Mouse (Mus musculus) fibroblast of lung, adult 2 months (primary cell): Measurements from ENCODE around the gene Gm13101.
"Not testable (repeated sequence)": the region's sequence is repeated elsewhere in the genome, so short reads cannot be mapped to it uniquely, and the experiment has no call there.

Experiments
- DNase-seq: peaks from one replicate; pipeline ENCODE4 v3.0.0-alpha.2; 2011; ENCODE audit warnings: low read depth

Gene Gm13101

DNA sequence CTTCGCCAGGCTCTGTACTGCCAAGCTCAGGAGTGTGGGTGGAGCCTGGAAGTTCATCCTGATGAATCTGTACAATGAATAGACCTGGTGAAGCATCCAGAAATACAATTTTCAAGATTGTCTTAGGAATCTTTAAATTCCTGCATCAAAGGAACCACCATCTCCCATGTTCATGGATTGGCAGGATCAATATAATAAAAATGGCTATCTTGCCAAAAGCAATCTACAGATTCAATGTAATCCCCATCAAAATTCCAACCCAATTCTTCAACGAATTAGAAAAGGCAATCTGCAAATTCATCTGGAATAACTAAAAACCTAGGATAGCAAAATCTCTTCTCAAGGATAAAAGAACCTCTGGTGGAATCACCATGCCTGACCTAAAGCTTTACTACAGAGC lies at the start of gene Gm13101:
Gene Gm13101 (minus strand): TSS at position 101 of the 400 bp plus-strand sequence.
- not testable (repeated sequence) for DNase-seq

DNA sequence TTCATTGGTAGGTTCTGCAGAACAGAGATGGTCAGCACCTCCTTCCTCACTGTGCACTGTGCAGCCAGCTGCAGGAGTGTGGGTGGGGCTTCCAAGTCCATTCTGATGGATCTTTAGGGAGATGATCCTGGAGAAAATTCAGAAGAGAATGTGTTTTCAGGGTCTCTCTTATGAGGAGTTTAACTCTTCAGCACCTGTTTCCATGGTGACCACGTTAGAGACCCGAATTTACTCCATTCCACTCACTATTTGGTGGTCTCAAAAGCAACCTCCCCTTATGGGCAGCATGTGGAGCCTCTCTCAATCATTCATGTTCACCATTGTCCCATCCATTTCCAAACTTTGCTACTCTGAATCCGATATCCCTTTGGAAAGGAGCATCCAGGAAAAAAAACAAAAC lies 27.5 kb upstream of the Gm13101 start, which contains the start of gene Pramef17:
Gene Pramef17 (minus strand): TSS at position 101 of the 400 bp plus-strand sequence.
- DNase-seq, result not testable (repeated sequence)

DNA sequence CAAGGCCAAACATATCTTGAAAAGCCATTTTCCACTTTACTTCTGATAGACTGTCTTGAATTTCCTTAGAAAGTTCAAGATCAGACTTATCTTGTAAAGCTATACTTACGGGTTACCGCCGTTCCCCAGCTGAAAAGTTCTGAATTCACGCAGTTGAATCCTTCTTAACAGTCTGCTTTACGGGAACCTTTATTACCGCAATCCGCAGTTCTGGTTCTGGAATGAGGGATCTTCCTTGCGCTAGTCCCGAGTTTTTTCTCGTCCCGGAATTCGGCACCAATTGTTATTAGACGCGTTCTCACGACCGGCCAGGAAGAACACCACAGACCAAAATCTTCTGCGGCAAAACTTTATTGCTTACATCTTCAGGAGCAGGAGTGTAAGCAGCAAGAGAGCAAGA lies 21.4 kb upstream of the Gm13101 start:
- DNase-seq, result not testable (repeated sequence)

DNA sequence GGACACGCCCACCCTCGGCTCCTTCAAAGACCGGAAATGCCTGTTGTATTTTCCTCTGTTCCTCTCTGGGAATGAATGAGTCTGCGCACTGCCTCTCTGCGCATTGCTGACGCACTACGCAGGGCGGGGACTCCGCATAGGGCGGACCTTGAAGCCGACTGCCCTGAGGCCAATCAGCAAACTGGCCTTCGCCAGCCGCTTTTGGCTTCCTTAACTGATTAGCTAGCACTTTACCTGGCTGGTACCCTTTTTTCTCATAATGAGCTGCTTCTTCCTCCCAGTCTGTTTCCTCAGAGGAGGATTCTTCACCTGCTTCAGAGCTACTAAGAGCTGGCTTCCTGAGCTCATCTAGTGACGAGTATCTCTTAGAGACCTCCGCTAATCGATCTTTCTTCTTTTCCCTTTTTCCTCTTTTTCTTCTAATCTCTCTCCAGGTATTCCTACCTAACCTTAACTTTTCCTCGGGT lies 20.8 kb upstream of the Gm13101 start:
- DNase-seq, result not testable (repeated sequence)

DNA sequence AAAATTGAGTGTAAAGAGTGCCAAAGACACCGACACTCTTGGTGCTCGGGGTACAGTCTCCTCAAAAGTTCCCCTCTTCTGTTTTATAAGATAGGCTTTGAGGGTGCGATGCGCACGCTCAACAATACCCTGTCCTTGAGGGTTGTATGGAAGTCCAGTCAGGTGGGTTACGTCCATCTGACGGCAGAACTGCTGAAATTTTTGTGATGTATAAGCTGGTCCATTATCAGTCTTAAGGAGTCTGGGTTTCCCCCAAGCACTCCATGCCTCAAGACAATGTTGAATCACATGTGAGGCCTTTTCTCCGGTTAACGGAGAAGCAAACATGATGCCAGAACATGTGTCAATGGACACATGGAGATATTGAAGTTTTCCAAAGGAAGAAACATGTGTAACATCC lies 19.0 kb upstream of the Gm13101 start:
- DNase-seq, result not testable (repeated sequence)

DNA sequence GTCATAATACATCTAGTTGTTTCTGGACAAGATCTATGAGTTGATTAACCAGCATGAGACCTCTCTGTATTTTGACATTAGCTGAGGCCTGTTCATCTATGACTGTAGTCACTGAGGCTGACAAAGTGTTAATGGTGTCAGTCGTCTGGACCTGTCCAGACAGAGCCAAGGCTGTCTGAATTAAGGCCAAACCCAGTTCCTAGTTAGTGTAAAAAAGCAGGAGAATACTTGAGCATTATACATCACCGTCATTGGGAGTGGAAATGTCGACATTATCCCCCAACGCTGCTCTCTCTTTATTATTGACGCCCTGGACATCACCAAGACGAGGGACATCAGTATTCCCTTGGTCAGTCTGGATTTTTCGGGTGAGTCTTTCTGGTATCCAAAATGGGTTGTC lies 18.4 kb upstream of the Gm13101 start:
- DNase-seq, result not testable (repeated sequence)

DNA sequence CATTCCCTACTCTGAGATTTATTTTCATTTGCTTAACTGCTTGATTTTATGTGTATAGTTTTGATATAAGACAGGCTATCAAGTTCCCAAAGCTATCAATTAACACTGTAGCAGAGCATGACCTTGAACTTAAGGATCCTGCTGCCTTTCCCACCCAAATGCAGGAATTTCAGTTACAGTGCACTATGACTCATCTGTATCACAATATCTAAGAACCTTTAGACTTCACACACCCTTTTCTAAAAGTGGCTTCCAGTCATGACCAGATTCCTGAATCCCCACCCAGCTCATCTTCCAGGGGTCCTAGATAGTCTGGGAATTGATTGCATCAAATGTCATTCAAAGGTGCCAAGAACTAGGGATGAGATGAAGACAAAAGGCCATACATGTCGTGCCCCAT lies 16.7 kb upstream of the Gm13101 start:
- DNase-seq, result not testable (repeated sequence)

DNA sequence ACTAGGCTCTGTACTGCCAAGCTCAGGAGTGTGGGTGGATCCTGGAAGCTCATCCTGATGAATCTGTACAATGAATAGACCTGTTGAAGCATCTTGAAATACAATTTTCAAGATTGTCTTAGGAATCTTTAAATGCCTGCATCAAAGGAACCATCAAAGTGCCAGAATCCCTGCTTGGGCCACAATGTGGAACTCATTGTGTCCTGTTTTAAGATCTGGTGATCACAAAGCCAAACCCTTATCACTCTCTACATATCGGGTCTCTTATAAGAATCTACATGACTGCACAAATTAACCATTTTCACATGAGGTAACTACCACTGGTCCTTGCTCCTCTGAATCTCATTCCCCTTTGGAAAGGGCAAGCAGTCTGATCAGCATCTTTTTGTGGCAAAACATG lies 15.8 kb downstream of the Gm13101 start, which contains the start of gene Pramef25:
Gene Pramef25 (minus strand): TSS at position 101 of the 400 bp plus-strand sequence.
- not testable (repeated sequence) for DNase-seq
